Mouse (Mus musculus): ENCODE measurements at regions not wholly inside any gene's neighbourhood (a gene's known extent, or its start where the extent isn't known, plus 50 kb on each side); places are given as distances from the start of the nearest gene placed in this dataset.

GRCm38 (mm10) chr1:190067181-190067580 lies 103.3 kb downstream of the Prox1 start:
- WGBS, result 59% methylated on average over 3 of the region's 3 CpGs

GRCm38 (mm10) chr1:190066426-190066825 lies 104.1 kb downstream of the Prox1 start:
- no peak overlapping the region for H3K4me3 ChIP-seq (replicated peaks)
- no peaks in the 10 kb centered on the region for H3K27me3 ChIP-seq
- ATAC-seq (ENCODE audit: insufficient number of reproducible peaks, low FRiP score, low TSS enrichment, low read depth), result no peak
- no peak overlapping the region for H3K27ac ChIP-seq (replicated peaks)
- H3K4me1 ChIP-seq, result no peaks in the 10 kb centered on the region
- H3K9ac ChIP-seq, result no peak overlapping the region
- H3K9me3 ChIP-seq (replicated peaks), result no peaks in the 10 kb centered on the region
- H3K4me2 ChIP-seq (replicated peaks), result no peak overlapping the region
- WGBS, result 75% methylated on average over 9 of the region's 9 CpGs
- H3K36me3 ChIP-seq, result no peaks in the 10 kb centered on the region

More at GRCm38 (mm10) chr1:190067181-190067580, 103.3 kb downstream of the Prox1 start:
- no peaks in the 10 kb centered on the region for H3K27me3 ChIP-seq
- no peak overlapping the region for H3K9ac ChIP-seq
- no peaks in the 10 kb centered on the region for H3K36me3 ChIP-seq
- H3K4me2 ChIP-seq (replicated peaks), result no peak overlapping the region
- H3K9me3 ChIP-seq (replicated peaks), result no peaks in the 10 kb centered on the region
- no peak for ATAC-seq (ENCODE audit: insufficient number of reproducible peaks, low FRiP score, low TSS enrichment, low read depth)
- no peaks in the 10 kb centered on the region for H3K4me1 ChIP-seq
- H3K27ac ChIP-seq (replicated peaks), result no peak overlapping the region
- no peak overlapping the region for H3K4me3 ChIP-seq (replicated peaks)

GRCm38 (mm10) chr1:190061560-190062295 lies 108.8 kb downstream of the Prox1 start:
- H3K9ac ChIP-seq, result no peak overlapping the region
- H3K36me3 ChIP-seq, result no peaks in the 10 kb centered on the region
- H3K4me2 ChIP-seq (replicated peaks), result no peak overlapping the region
- H3K27me3 ChIP-seq, result no peaks in the 10 kb centered on the region
- 34% methylated on average over 9 of the region's 9 CpGs for WGBS
- H3K4me3 ChIP-seq (replicated peaks), result no peak overlapping the region
- H3K27ac ChIP-seq (replicated peaks), result no peak overlapping the region
- H3K4me1 ChIP-seq, result no peaks in the 10 kb centered on the region
- no peak for ATAC-seq (ENCODE audit: insufficient number of reproducible peaks, low FRiP score, low TSS enrichment, low read depth)
- no peaks in the 10 kb centered on the region for H3K9me3 ChIP-seq (replicated peaks)

GRCm38 (mm10) chr1:190059025-190059424 lies 111.5 kb downstream of the Prox1 start:
- H3K9me3 ChIP-seq (replicated peaks), result no peaks in the 10 kb centered on the region
- no peaks in the 10 kb centered on the region for H3K4me1 ChIP-seq
- no peak overlapping the region for H3K27ac ChIP-seq (replicated peaks)
- H3K9ac ChIP-seq, result no peak overlapping the region
- ATAC-seq (ENCODE audit: insufficient number of reproducible peaks, low FRiP score, low TSS enrichment, low read depth), result no peak
- 63% methylated on average over 3 of the region's 3 CpGs for WGBS
- H3K4me2 ChIP-seq (replicated peaks), result no peak overlapping the region
- H3K4me3 ChIP-seq (replicated peaks), result no peak overlapping the region
- no peaks in the 10 kb centered on the region for H3K27me3 ChIP-seq
- H3K36me3 ChIP-seq, result no peaks in the 10 kb centered on the region

DNA sequence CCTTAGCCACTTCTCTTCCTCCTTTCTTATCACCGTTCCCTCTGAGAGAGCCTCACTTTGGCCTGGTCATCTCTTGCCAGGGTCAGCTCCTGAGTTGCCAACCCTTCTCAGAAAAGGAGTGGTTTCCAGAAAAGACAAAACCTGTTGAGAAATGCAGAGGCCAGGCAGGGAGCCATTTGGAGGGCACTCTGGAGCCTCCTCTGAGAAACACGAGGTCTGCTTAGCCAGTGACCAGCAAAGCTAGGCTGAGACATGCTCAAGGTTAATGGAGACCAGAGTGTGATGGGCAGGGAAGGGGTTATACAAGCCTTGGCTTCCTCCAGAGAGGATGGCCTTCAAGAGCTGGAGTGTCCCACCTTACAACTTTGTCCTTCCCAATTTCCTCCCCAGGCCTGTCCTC lies 113.6 kb downstream of the Prox1 start:
- H3K36me3 ChIP-seq, result no peaks in the 10 kb centered on the region
- WGBS, result 85% methylated on average over 2 of the region's 2 CpGs
- H3K9ac ChIP-seq, result no peak overlapping the region
- no peak overlapping the region for H3K4me3 ChIP-seq (replicated peaks)
- H3K9me3 ChIP-seq (replicated peaks), result no peaks in the 10 kb centered on the region
- H3K4me1 ChIP-seq, result no peaks in the 10 kb centered on the region
- no peak overlapping the region for H3K4me2 ChIP-seq (replicated peaks)
- no peak overlapping the region for H3K27ac ChIP-seq (replicated peaks)
- H3K27me3 ChIP-seq, result no peaks in the 10 kb centered on the region
- no peak for ATAC-seq (ENCODE audit: insufficient number of reproducible peaks, low FRiP score, low TSS enrichment, low read depth)

DNA sequence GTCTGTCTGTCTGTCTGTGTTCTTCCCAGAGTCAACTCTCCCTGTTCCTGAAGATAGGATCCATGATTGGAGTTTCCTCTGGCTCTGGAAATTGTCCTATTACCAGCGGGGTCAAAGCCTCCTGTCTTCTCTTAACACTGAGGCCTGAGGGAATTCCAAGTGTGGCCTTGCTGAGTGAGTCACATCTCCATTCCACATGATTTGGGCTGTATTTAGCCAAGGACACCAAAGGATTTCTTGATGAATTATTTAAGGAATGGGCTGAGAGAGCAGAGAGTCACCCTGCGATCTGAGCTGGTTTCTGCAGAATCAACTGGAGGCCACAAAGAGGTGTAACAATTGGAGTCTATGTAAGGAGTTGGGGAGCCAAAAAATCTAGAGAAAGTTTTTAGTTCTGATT lies 118.6 kb downstream of the Prox1 start:
- WGBS, result 80% methylated on average over 2 of the region's 2 CpGs
- H3K27ac ChIP-seq (replicated peaks), result no peak overlapping the region
- H3K36me3 ChIP-seq, result no peaks in the 10 kb centered on the region
- H3K9ac ChIP-seq, result no peak overlapping the region
- no peak overlapping the region for H3K4me3 ChIP-seq (replicated peaks)
- H3K4me2 ChIP-seq (replicated peaks), result no peak overlapping the region
- H3K27me3 ChIP-seq, result no peaks in the 10 kb centered on the region
- no peaks in the 10 kb centered on the region for H3K4me1 ChIP-seq
- no peak for ATAC-seq (ENCODE audit: insufficient number of reproducible peaks, low FRiP score, low TSS enrichment, low read depth)
- H3K9me3 ChIP-seq (replicated peaks), result no peaks in the 10 kb centered on the region

DNA sequence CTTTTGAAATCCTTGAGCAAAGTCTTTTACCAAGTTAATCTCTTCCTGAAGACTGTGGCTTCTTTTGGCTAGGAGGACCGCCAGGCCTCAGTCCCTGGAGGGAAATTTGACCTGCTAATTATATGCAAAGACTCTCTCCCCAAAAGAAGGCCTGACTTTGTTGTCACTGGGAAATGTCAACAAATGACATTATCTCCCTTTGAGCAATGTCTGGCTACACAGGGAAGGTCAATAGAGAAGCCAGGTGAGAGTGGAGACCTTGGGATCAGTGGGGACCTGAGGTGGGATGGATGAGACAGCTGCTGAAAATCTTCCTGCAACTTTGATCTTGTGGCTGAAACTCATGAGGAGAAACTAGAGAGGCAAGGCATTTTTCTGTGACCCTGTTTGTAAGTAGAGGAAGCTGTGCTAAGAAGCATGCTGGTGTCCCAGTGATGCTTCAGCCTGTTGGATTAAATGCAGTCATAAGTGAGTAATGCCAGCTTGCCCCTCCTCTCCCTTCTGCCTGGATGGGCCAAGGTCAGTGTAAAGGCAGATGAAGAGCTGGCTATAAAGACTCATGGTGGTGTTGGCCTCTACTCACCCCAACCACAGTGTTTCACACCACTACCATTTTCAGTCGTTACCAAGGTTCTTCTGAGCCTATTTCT lies 121.9 kb downstream of the Prox1 start:
- ATAC-seq (ENCODE audit: insufficient number of reproducible peaks, low FRiP score, low TSS enrichment, low read depth), result no peak
- H3K9ac ChIP-seq, result no peak overlapping the region
- no peak overlapping the region for H3K27ac ChIP-seq (replicated peaks)
- H3K4me2 ChIP-seq (replicated peaks), result no peak overlapping the region
- H3K4me1 ChIP-seq, result no peaks in the 10 kb centered on the region
- no peak overlapping the region for H3K4me3 ChIP-seq (replicated peaks)
- no peaks in the 10 kb centered on the region for H3K27me3 ChIP-seq
- no peaks in the 10 kb centered on the region for H3K9me3 ChIP-seq (replicated peaks)
- H3K36me3 ChIP-seq, result no peaks in the 10 kb centered on the region
- 69% methylated on average over 2 of the region's 2 CpGs for WGBS

GRCm38 (mm10) chr1:190047201-190047600 lies 123.3 kb downstream of the Prox1 start:
- H3K9me3 ChIP-seq (replicated peaks), result no peaks in the 10 kb centered on the region
- H3K27me3 ChIP-seq, result no peaks in the 10 kb centered on the region
- no peak overlapping the region for H3K9ac ChIP-seq
- H3K4me2 ChIP-seq (replicated peaks), result no peak overlapping the region
- H3K4me3 ChIP-seq (replicated peaks), result no peak overlapping the region
- WGBS, result 66% methylated on average over 6 of the region's 6 CpGs
- no peaks in the 10 kb centered on the region for H3K36me3 ChIP-seq
- no peak overlapping the region for H3K27ac ChIP-seq (replicated peaks)
- H3K4me1 ChIP-seq, result no peaks in the 10 kb centered on the region
- ATAC-seq (ENCODE audit: insufficient number of reproducible peaks, low FRiP score, low TSS enrichment, low read depth), result no peak

DNA sequence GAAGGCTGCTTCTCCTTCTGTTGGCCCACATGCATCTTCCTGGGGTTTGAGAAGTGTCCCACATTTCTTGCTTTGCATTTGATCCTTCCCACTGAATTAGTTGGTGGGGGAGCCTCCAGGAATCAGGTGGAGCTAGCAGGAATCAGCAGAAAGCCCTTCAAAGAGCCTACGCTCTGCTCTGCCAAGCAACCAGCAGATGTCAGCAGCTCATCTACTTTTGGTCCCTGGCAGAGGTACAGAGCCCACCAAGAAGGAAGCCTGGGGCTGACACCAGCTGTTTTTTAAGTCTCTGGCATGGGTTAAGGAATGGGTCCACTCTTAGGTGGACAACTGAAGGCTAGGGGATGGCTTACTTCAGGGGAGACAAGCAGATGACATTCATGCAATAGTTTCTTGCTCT lies 123.6 kb upstream of the Smyd2 start:
- no peak overlapping the region for H3K4me2 ChIP-seq (replicated peaks)
- no peak for ATAC-seq (ENCODE audit: insufficient number of reproducible peaks, low FRiP score, low TSS enrichment, low read depth)
- no peak overlapping the region for H3K4me3 ChIP-seq (replicated peaks)
- no peaks in the 10 kb centered on the region for H3K27me3 ChIP-seq
- H3K9me3 ChIP-seq (replicated peaks), result no peaks in the 10 kb centered on the region
- H3K36me3 ChIP-seq, result no peaks in the 10 kb centered on the region
- no peak overlapping the region for H3K27ac ChIP-seq (replicated peaks)
- H3K4me1 ChIP-seq, result no peaks in the 10 kb centered on the region
- WGBS, result 10% methylated on average over 1 of the region's 1 CpGs
- no peak overlapping the region for H3K9ac ChIP-seq

- H3K9ac ChIP-seq, result no peak overlapping the region
- no peak overlapping the region for H3K4me3 ChIP-seq (replicated peaks)
- no peaks in the 10 kb centered on the region for H3K9me3 ChIP-seq (replicated peaks)
- no peak overlapping the region for H3K27ac ChIP-seq (replicated peaks)
- H3K27me3 ChIP-seq, result no peaks in the 10 kb centered on the region
- no peaks in the 10 kb centered on the region for H3K4me1 ChIP-seq
- no peak for ATAC-seq (ENCODE audit: insufficient number of reproducible peaks, low FRiP score, low TSS enrichment, low read depth)
- WGBS, result 39% methylated on average over 3 of the region's 3 CpGs
- H3K4me2 ChIP-seq (replicated peaks), result no peak overlapping the region
- no peaks in the 10 kb centered on the region for H3K36me3 ChIP-seq
Measured at GRCm38 (mm10) chr1:190044036-190044435, 121.9 kb upstream of the Smyd2 start.

DNA sequence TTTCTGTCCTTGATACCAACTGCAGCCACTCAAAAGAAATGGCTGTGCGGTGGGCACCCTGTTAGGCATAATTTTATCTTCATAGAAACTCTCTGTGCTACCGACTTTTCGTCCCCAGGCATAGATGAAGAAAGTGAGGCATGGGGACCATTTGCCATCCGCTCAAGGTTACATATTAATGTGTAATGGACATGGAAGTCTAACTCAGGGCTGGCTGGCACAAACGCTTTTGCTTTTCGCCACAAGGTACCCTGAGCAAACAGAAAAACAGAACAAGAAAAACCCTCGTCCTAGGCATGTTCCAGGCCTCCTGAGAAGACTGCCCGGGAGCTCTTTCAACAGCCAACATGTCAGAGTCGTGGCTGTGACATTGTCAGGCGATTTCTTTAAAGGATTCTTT lies 121.0 kb upstream of the Smyd2 start:
- H3K9me3 ChIP-seq (replicated peaks), result no peaks in the 10 kb centered on the region
- H3K27ac ChIP-seq (replicated peaks), result no peak overlapping the region
- WGBS, result 78% methylated on average over 10 of the region's 10 CpGs
- no peaks in the 10 kb centered on the region for H3K4me1 ChIP-seq
- no peak overlapping the region for H3K4me3 ChIP-seq (replicated peaks)
- H3K36me3 ChIP-seq, result no peaks in the 10 kb centered on the region
- H3K27me3 ChIP-seq, result no peaks in the 10 kb centered on the region
- H3K9ac ChIP-seq, result no peak overlapping the region
- ATAC-seq (ENCODE audit: insufficient number of reproducible peaks, low FRiP score, low TSS enrichment, low read depth), result no peak
- no peak overlapping the region for H3K4me2 ChIP-seq (replicated peaks)

DNA sequence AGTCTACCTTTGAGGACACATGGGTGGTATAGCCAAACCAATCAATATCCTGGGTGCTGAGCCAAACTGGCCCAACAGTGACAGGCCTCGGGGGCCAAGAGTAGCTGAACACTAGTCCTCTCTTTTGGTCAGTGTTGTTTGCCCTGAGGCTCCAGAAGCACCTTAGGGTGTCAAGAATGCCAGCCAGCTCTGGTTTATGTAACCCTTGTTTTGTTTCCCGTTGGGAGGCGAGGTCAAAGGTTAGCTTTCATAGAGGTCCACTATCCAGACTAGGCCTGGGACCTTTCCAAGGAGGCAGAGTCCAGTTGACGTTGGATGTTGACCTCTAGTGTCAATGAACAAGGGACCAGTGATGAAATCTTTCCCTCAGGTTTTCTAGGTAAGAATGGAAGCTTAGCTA lies 120.0 kb upstream of the Smyd2 start:
- no peak for ATAC-seq (ENCODE audit: insufficient number of reproducible peaks, low FRiP score, low TSS enrichment, low read depth)
- Histone ChIP-seq H3K9me3 (replicated peaks) (no peaks in the 10 kb centered on the region), H3K4me3 (replicated peaks) (no peak overlapping the region), H3K9ac (no peak overlapping the region), H3K27ac (replicated peaks) (no peak overlapping the region), H3K27me3 (no peaks in the 10 kb centered on the region), H3K4me2 (replicated peaks) (no peak overlapping the region), H3K36me3 (no peaks in the 10 kb centered on the region), H3K4me1 (no peaks in the 10 kb centered on the region)
- 61% methylated on average over 4 of the region's 4 CpGs for WGBS
